Mouse (Mus musculus) kidney, postnatal 0 days (tissue): ENCODE measurements around the gene Gp1ba. TPM values are rescaled to one million over a fixed set of nuclear protein-coding genes. Genes with fewer than 3 reads are reported as not detected.

Experiments used
- ATAC-seq: fragments of 200-750 bp; cut with Nextera tagmentation; replicated peaks from 2 replicates; pipeline ENCODE4 v1.8.0; 2017; ENCODE audit warnings: low read depth, moderate number of reproducible peaks, moderate TSS enrichment, moderate library complexity; ENCODE audit not compliant: low FRiP score
- DNase-seq: peaks from one replicate; pipeline ENCODE4 v3.0.0-alpha.2; 2016; ENCODE audit warnings: low spot score
- H3K27ac ChIP-seq: fragments of 300-500 bp; sonication (generic); 2 replicates; pipeline ENCODE4 v1.5.1; 2014; ENCODE audit warnings: mild to moderate bottlenecking
- H3K27me3 ChIP-seq: fragments of 300-500 bp; sonication (generic); 2 replicates; pipeline ENCODE4 v1.6.1; 2014; ENCODE audit warnings: low read length, mixed read lengths; ENCODE audit not compliant: insufficient read depth
- H3K36me3 ChIP-seq: fragments of 300-500 bp; sonication (generic); 2 replicates; pipeline ENCODE4 v1.6.1; 2014; ENCODE audit warnings: low read length, mixed read lengths; ENCODE audit not compliant: insufficient read depth
- H3K4me1 ChIP-seq: fragments of 300-500 bp; sonication (generic); replicated peaks from 2 replicates; pipeline ENCODE4 v1.6.1; 2014; ENCODE audit warnings: antibody characterized with exemption, low read length, mixed read lengths; ENCODE audit not compliant: insufficient read depth
- H3K4me2 ChIP-seq: fragments of 300-500 bp; sonication (generic); 2 replicates; pipeline ENCODE4 v1.6.1; 2014; ENCODE audit warnings: mild to moderate bottlenecking, low read length, moderate library complexity, mixed read lengths
- H3K4me3 ChIP-seq: fragments of 300-500 bp; sonication (generic); replicated peaks from 2 replicates; pipeline ENCODE4 v1.5.1; 2014; ENCODE audit warnings: low read depth, low read length
- H3K9ac ChIP-seq: fragments of 300-500 bp; sonication (generic); 2 replicates; pipeline ENCODE4 v1.6.1; 2014; ENCODE audit warnings: low read depth, low read length
- H3K9me3 ChIP-seq: fragments of 300-500 bp; sonication (generic); replicated peaks from 2 replicates; pipeline ENCODE4 v1.6.1; 2016; ENCODE audit warnings: low read length, inconsistent platforms, mixed read lengths
- CTCF ChIP-seq: IDR thresholded peaks from 2 replicates; pipeline ENCODE4 v1.5.1; 2016; ENCODE audit warnings: antibody characterized with exemption, low read depth, mild to moderate bottlenecking, moderate library complexity
- WGBS: fragments of 180-500 bp; shearing (Covaris S2); extraction: QIAGEN DNeasy Blood & Tissue Kit; methylation state at CpG from one replicate; pipeline ENCODE4 v1.1.7; 2014; 5-methylcytosine and 5-hydroxymethylcytosine counted together
- polyA plus RNA-seq: library from polyadenylated mRNA; unstranded; fragments of >200 nt; fragmentation: Nextera tagmentation; extraction: Ambion mirVana; gene quantifications from 2 replicates; pipeline ENCODE4 v1.2.1, GENCODE M21; 2015

The Gp1ba gene
- polyA plus RNA-seq, 1 experiment from 2014 or later, result 0.16 TPM

GRCm38 (mm10) chr11:70678576-70678975 lies 39.7 kb downstream of the Gp1ba start:
- no peaks in the 10 kb centered on the region for H3K4me1 ChIP-seq
- H3K4me3 ChIP-seq, result no peak overlapping the region
- TF ChIP-seq CTCF, result no peak
- no peak overlapping the region for H3K27ac ChIP-seq
- DNase-seq (no peak), ATAC-seq (no peak)
- peaks cover 41% of the 10 kb centered on the region for H3K36me3 ChIP-seq
- no peaks in the 10 kb centered on the region for H3K9me3 ChIP-seq
- H3K4me2 ChIP-seq, result no peak overlapping the region
- no peaks in the 10 kb centered on the region for H3K27me3 ChIP-seq
- no peak overlapping the region for H3K9ac ChIP-seq
- WGBS, result 62% methylated on average over 2 of the region's 2 CpGs

GRCm38 (mm10) chr11:70679361-70679760 lies 40.4 kb downstream of the Gp1ba start:
- H3K36me3 ChIP-seq, result peaks cover 40% of the 10 kb centered on the region
- H3K9me3 ChIP-seq, result no peaks in the 10 kb centered on the region
- TF ChIP-seq CTCF, result no peak
- no peaks in the 10 kb centered on the region for H3K4me1 ChIP-seq
- no peak overlapping the region for H3K4me3 ChIP-seq
- no peak overlapping the region for H3K9ac ChIP-seq
- DNase-seq (no peak), ATAC-seq (no peak)
- WGBS, result 97% methylated on average over 8 of the region's 8 CpGs
- no peak overlapping the region for H3K27ac ChIP-seq
- H3K4me2 ChIP-seq, result no peak overlapping the region
- H3K27me3 ChIP-seq, result no peaks in the 10 kb centered on the region

GRCm38 (mm10) chr11:70679894-70680293 lies 41.0 kb downstream of the Gp1ba start:
- no peaks in the 10 kb centered on the region for H3K27me3 ChIP-seq
- DNase-seq, result no peak
- H3K9me3 ChIP-seq, result no peaks in the 10 kb centered on the region
- no peak overlapping the region for H3K27ac ChIP-seq
- WGBS, result 91% methylated on average over 8 of the region's 8 CpGs
- no peak overlapping the region for H3K9ac ChIP-seq
- H3K4me1 ChIP-seq, result no peaks in the 10 kb centered on the region
- H3K4me3 ChIP-seq, result no peak overlapping the region
- no peak overlapping the region for H3K4me2 ChIP-seq
- ATAC-seq, result no peak
- peaks cover 40% of the 10 kb centered on the region for H3K36me3 ChIP-seq
- no peak for TF ChIP-seq CTCF

- 61% methylated on average over 12 of the region's 12 CpGs for WGBS
- H3K4me3 ChIP-seq, result no peak overlapping the region
- H3K4me1 ChIP-seq, result 0 out of 2 replicates have a peak, but pooled peaks cover under 1% of the 10 kb centered on the region
- TF ChIP-seq CTCF, result no peak
- no peak overlapping the region for H3K27ac ChIP-seq
- ATAC-seq (no peak), DNase-seq (no peak)
- H3K9ac ChIP-seq, result no peak overlapping the region
- no peaks in the 10 kb centered on the region for H3K9me3 ChIP-seq
- peaks cover 38% of the 10 kb centered on the region for H3K36me3 ChIP-seq
- no peak overlapping the region for H3K4me2 ChIP-seq
- H3K27me3 ChIP-seq, result no peaks in the 10 kb centered on the region
These were observed 42.2 kb downstream of the Gp1ba start for GRCm38 (mm10) chr11:70681170-70681569.

GRCm38 (mm10) chr11:70681897-70682581 lies 43.1 kb downstream of the Gp1ba start:
- Histone ChIP-seq H3K27ac (no peak overlapping the region), H3K4me3 (no peak overlapping the region), H3K9ac (no peak overlapping the region), H3K36me3 (peaks cover 36% of the 10 kb centered on the region), H3K27me3 (no peaks in the 10 kb centered on the region), H3K4me2 (no peak overlapping the region), H3K4me1 (0 out of 2 replicates have a peak, but pooled peaks cover 5% of the 10 kb centered on the region), H3K9me3 (no peaks in the 10 kb centered on the region)
- peak; percentile 81 for TF ChIP-seq CTCF
- peak; percentile 37 for ATAC-seq
- WGBS, result 38% methylated on average over 11 of the region's 11 CpGs
- peak; percentile 91 for DNase-seq

- no peak overlapping the region for H3K4me2 ChIP-seq
- H3K27me3 ChIP-seq, result no peaks in the 10 kb centered on the region
- ATAC-seq (no peak), DNase-seq (no peak)
- H3K4me1 ChIP-seq, result peaks cover 9% of the 10 kb centered on the region; the same call in 1 of the 2 replicates
- WGBS, result 89% methylated on average over 5 of the region's 5 CpGs
- H3K27ac ChIP-seq, result no peak overlapping the region
- H3K36me3 ChIP-seq, result peaks cover 32% of the 10 kb centered on the region
- no peaks in the 10 kb centered on the region for H3K9me3 ChIP-seq
- H3K4me3 ChIP-seq, result no peak overlapping the region
- no peak for TF ChIP-seq CTCF
- no peak overlapping the region for H3K9ac ChIP-seq
These were observed 44.7 kb downstream of the Gp1ba start for GRCm38 (mm10) chr11:70683640-70684039.
